Mouse (Mus musculus) CH12.LX (cell line): ENCODE results near the gene Sobp. TPM values are rescaled to one million over a fixed set of nuclear protein-coding genes. Genes with fewer than 3 reads are reported as not detected.

Experiments used
- DNase-seq: peaks from one replicate; pipeline ENCODE4 v3.0.0-alpha.2; 2013; ENCODE audit errors: extremely low read depth
- H3K27ac ChIP-seq: 2 replicates; pipeline ENCODE4 v1.5.1; 2012; ENCODE audit warnings: low read depth, mild to moderate bottlenecking, control low read depth, moderate library complexity; ENCODE audit not compliant: insufficient read depth
- H3K27me3 ChIP-seq: replicated peaks from 2 replicates; pipeline ENCODE3; 2012; ENCODE audit warnings: inconsistent platforms
- H3K36me3 ChIP-seq, 2 experiments: replicated peaks in 1 of 2; 2 replicates each; pipeline versions ENCODE3 to v1.6.1; 2012; ENCODE audit warnings: inconsistent platforms in 1 of 2, low read length in 1 of 2, mild to moderate bottlenecking in 1 of 2, mixed read lengths in 1 of 2, moderate library complexity in 1 of 2; ENCODE audit not compliant: control insufficient read depth in 1 of 2, insufficient read depth in 1 of 2
- H3K4me1 ChIP-seq, 2 experiments: 2 replicates each; pipeline ENCODE4 v1.6.1; 2012; ENCODE audit warnings: inconsistent platforms in 1 of 2, moderate library complexity in 1 of 2; ENCODE audit not compliant: insufficient read depth in 2 of 2, control insufficient read depth in 1 of 2
- H3K4me2 ChIP-seq: 2 replicates; pipeline ENCODE4 v1.6.1; 2012; ENCODE audit warnings: low read depth, mild to moderate bottlenecking, control low read depth; ENCODE audit not compliant: poor library complexity, insufficient read depth, severe bottlenecking
- H3K4me3 ChIP-seq, 3 experiments: fragments of 150-350 bp in 1 of 3; sonication (generic) in 1 of 3; replicated peaks in 1 of 3; 2 replicates each; pipeline versions ENCODE3 to v1.5.1; 2011 to 2012; ENCODE audit warnings: low read depth in 2 of 3, low read length in 2 of 3, mild to moderate bottlenecking in 2 of 3, moderate library complexity in 2 of 3, control low read depth in 1 of 3, improper control_type of control experiment in 1 of 3, inconsistent platforms in 1 of 3, mixed read lengths in 1 of 3; ENCODE audit not compliant: poor library complexity in 1 of 3
- H3K79me2 ChIP-seq: replicated peaks from 2 replicates; pipeline ENCODE4 v1.6.1; 2012; ENCODE audit warnings: mild to moderate bottlenecking, moderate library complexity; ENCODE audit not compliant: control insufficient read depth, poor library complexity, insufficient read depth, severe bottlenecking; ENCODE audit errors: extremely low read depth
- H3K9ac ChIP-seq: 2 replicates; pipeline ENCODE4 v1.6.1; 2012; ENCODE audit warnings: low read depth, mild to moderate bottlenecking, control low read depth, moderate library complexity; ENCODE audit not compliant: insufficient read depth
- H3K9me3 ChIP-seq: replicated peaks from 2 replicates; pipeline ENCODE3; 2012; ENCODE audit warnings: low read length, inconsistent platforms, mixed read lengths
- BHLHE40 ChIP-seq: IDR thresholded peaks from 2 replicates; pipeline ENCODE4 v1.6.1; 2011; ENCODE audit warnings: mild to moderate bottlenecking, low read depth, low read length, improper control_type of control experiment
- CHD2 ChIP-seq: IDR thresholded peaks from 2 replicates; pipeline ENCODE4 v1.6.1; 2011; ENCODE audit warnings: low read length, improper control_type of control experiment
- CTCF ChIP-seq, 2 experiments: IDR thresholded peaks in 1 of 2; conservative IDR thresholded peaks in 1 of 2; 2 replicates each; pipeline ENCODE4 v1.5.1; 2011 to 2012; ENCODE audit warnings: low read depth in 2 of 2, low read length in 2 of 2, improper control_type of control experiment in 1 of 2, inconsistent platforms in 1 of 2, mild to moderate bottlenecking in 1 of 2, moderate library complexity in 1 of 2
- ELF1 ChIP-seq: IDR thresholded peaks from 2 replicates; pipeline ENCODE4 v1.6.1; 2014; ENCODE audit warnings: low read depth, mild to moderate bottlenecking, inconsistent platforms, low read length, improper control_type of control experiment
- JUND ChIP-seq: conservative IDR thresholded peaks from 2 replicates; pipeline ENCODE4 v1.6.1; 2011; ENCODE audit warnings: low read depth, low read length, improper control_type of control experiment
- KAT2A ChIP-seq: IDR thresholded peaks from 2 replicates; pipeline ENCODE4 v1.6.1; 2012; ENCODE audit warnings: low read length, improper control_type of control experiment, inconsistent platforms; ENCODE audit not compliant: insufficient replicate concordance
- MAFK ChIP-seq: IDR thresholded peaks from 2 replicates; pipeline ENCODE4 v1.6.1; 2011; ENCODE audit warnings: low read length, improper control_type of control experiment; ENCODE audit not compliant: insufficient replicate concordance
- MXI1 ChIP-seq: IDR thresholded peaks from 2 replicates; pipeline ENCODE4 v1.6.1; 2011; ENCODE audit warnings: mild to moderate bottlenecking, low read depth, low read length, improper control_type of control experiment
- NRF1 ChIP-seq: IDR thresholded peaks from 2 replicates; pipeline ENCODE4 v1.6.1; 2014; ENCODE audit warnings: low read depth, mild to moderate bottlenecking, inconsistent platforms, low read length, improper control_type of control experiment, moderate library complexity
- RAD21 ChIP-seq: IDR thresholded peaks from 2 replicates; pipeline ENCODE4 v1.6.1; 2011; ENCODE audit warnings: low read depth, mild to moderate bottlenecking, low read length, improper control_type of control experiment, moderate library complexity
- RCOR1 ChIP-seq: conservative IDR thresholded peaks from 2 replicates; pipeline ENCODE4 v1.6.1; 2012; ENCODE audit warnings: low read depth, mild to moderate bottlenecking, inconsistent platforms, low read length, improper control_type of control experiment
- SIN3A ChIP-seq: IDR thresholded peaks from 2 replicates; pipeline ENCODE4 v1.6.1; 2012; ENCODE audit warnings: low read length, improper control_type of control experiment, inconsistent platforms
- TBP ChIP-seq: conservative IDR thresholded peaks from 2 replicates; pipeline ENCODE4 v1.6.1; 2011; ENCODE audit warnings: low read depth, low read length, improper control_type of control experiment
- TCF12 ChIP-seq: IDR thresholded peaks from 2 replicates; pipeline ENCODE4 v1.6.1; 2014; ENCODE audit warnings: low read depth, mild to moderate bottlenecking, inconsistent platforms, low read length, improper control_type of control experiment
- UBTF ChIP-seq: IDR thresholded peaks from 2 replicates; pipeline ENCODE4 v1.6.1; 2012; ENCODE audit warnings: low read depth, mild to moderate bottlenecking, inconsistent platforms, low read length, improper control_type of control experiment, moderate library complexity
- USF1 ChIP-seq: IDR thresholded peaks from 2 replicates; pipeline ENCODE4 v1.6.1; 2014; ENCODE audit warnings: low read depth, mild to moderate bottlenecking, inconsistent platforms, low read length, improper control_type of control experiment
- USF2 ChIP-seq: conservative IDR thresholded peaks from 2 replicates; pipeline ENCODE4 v1.6.1; 2011; ENCODE audit warnings: low read depth, low read length, improper control_type of control experiment
- ZC3H11A ChIP-seq: IDR thresholded peaks from 2 replicates; pipeline ENCODE4 v1.6.1; 2012; ENCODE audit warnings: low read depth, mild to moderate bottlenecking, inconsistent platforms, low read length, improper control_type of control experiment
- ZKSCAN1 ChIP-seq: IDR thresholded peaks from 2 replicates; pipeline ENCODE4 v1.6.1; 2012; ENCODE audit warnings: low read depth, inconsistent platforms, low read length, improper control_type of control experiment, borderline replicate concordance
- ZMIZ1 ChIP-seq: IDR thresholded peaks from 2 replicates; pipeline ENCODE4 v1.6.1; 2012; ENCODE audit warnings: low read depth, mild to moderate bottlenecking, inconsistent platforms, low read length, improper control_type of control experiment
- ZNF384 ChIP-seq: IDR thresholded peaks from 2 replicates; pipeline ENCODE4 v1.6.1; 2012; ENCODE audit warnings: low read depth, low read length, improper control_type of control experiment, inconsistent platforms
- dilution Hi-C: fragments of 300-500 bp; cut with MboI; formaldehyde crosslinking; loops from 2 replicates; pipeline ENCODE4 v1.14.3; 2020; ENCODE audit warnings: low sequenced_read_pairs; ENCODE audit not compliant: extremely low pct_unique_long_range_greater_than_20kb, extremely low pct_ligation_motif_present
- in situ Hi-C: fragments of 300-500 bp; cut with MboI; formaldehyde crosslinking; loops from 3 replicates; pipeline ENCODE4 v1.14.3; 2019; ENCODE audit warnings: low sequenced_read_pairs, low pct_ligation_motif_present, low pct_unique_long_range_greater_than_20kb, mixed read lengths
- polyA plus RNA-seq: library from polyadenylated mRNA; unstranded; fragments of >175 nt; gene quantifications from 2 replicates; pipeline ENCODE4 v1.2.1, GENCODE M21; 2012; ENCODE audit warnings: low read depth; ENCODE audit not compliant: insufficient read length
- total RNA-seq, 2 experiments: library from RNA; depleted of rRNA; stranded (reverse); fragments of 300-350 nt in 1 of 2; fragments of >200 nt in 1 of 2; gene quantifications; 2 replicates each; pipeline ENCODE4 v1.2.3; 2012 to 2014

Sobp gene
- total and polyA plus RNA-seq, 3 experiments, result 0.04 to 0.77 (median 0.08) TPM

DNA sequence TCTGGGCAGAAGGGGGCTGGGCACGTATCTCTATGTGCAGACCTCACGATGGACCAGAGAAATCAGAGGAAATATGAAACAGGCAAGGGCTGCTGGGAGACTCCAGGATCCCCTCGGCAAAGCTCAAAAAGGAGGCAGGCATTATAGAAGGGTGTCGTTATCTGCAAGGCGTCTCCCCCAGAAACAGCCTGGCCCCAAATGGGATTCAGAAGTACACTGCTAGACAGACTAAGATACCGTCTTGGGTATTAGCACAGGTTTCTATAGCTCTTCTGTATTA, 90.3 kb downstream of the Sobp start:
- Histone ChIP-seq H3K4me2 (no peak overlapping the region), H3K9ac (no peak overlapping the region), H3K79me2 (no peaks in the 10 kb centered on the region), H3K4me1 (peaks cover 3 to 8% of the 10 kb centered on the region in 2 experiments; a peak in 2 of 4 replicates), H3K27ac (no peak overlapping the region), H3K4me3 (no peak overlapping the region), H3K36me3 (no peaks in the 10 kb centered on the region), H3K27me3 (no peaks in the 10 kb centered on the region), H3K9me3 (no peaks in the 10 kb centered on the region)
- in situ Hi-C loops (no loop called here), dilution Hi-C loops (no loop called here)
- no peak for DNase-seq
- TF ChIP-seq ZNF384, result no peak

DNA sequence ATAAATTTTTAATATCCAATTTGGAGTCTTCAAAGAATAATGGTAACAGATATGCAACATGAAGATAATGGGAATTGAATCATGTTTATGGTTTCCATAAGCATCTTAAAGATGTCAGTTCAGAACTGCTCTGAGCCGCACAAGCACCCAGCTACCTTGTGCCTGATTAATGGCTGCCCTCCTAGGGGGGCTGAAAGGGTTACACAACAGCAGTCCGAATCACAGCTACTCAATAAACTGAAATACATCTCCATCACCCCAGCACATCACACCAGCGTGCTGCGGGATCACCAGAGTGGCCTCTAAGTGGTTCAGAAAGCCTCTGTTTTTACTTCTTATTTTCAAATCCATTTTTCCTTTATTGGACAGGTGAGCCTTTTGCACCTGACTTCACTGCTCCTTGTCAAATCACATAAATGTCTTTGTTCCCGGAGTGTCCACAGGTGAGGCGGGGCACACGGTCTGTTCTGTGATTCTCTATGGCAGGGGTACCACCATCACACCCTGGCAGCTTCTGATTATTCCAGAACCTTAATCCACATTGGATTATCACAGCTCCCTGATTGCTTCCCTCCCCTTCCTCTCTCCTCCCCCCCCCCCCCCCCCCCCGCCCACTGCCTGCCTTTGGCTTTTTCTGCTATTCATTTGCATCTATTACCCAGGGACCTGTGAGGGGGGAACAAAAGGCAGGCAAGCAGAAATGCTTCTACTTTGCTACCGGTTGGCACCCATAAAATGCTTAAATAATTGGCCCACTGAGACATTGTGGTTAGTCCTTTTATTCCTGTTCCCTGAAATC, 90.8 kb downstream of the Sobp start:
- TF ChIP-seq JUND (no peak), SIN3A (no peak), MXI1 (no peak), ZC3H11A (no peak), MAFK (no peak), ZKSCAN1 (no peak), ZMIZ1 (no peak), UBTF (no peak), CHD2 (no peak)
- dilution Hi-C loops, result no loop called here
- Histone ChIP-seq H3K79me2 (no peaks in the 10 kb centered on the region), H3K9me3 (no peaks in the 10 kb centered on the region), H3K27ac (no peak overlapping the region), H3K27me3 (no peaks in the 10 kb centered on the region), H3K4me2 (no peak overlapping the region), H3K36me3 (no peaks in the 10 kb centered on the region), H3K4me3 (no peak overlapping the region), H3K4me1 (peaks cover 3 to 8% of the 10 kb centered on the region in 2 experiments; a peak in 2 of 4 replicates), H3K9ac (no peak overlapping the region)
- DNase-seq, result peak; percentile 3
- in situ Hi-C loops, result no loop called here

DNA sequence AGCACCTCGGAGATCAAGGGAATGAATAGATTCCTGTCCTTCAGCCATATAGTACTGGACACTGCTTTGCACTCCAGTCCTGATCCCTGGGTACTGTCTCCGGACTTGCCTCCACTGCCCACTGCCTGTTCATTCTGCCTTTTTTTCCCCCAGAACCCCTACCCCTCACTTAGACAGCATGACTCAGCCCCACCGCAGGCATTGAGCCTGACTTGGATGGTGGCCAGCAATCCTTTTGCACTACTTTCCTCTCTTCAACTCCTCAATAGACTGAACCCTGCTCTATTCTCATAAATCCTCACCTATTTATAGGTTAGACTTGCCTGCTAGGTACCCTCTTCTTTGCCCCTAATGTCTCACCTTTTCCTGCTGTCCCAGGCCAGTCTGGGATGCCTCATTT, 93.0 kb downstream of the Sobp start:
- in situ Hi-C loops, result no loop called here
- Histone ChIP-seq H3K4me2 (no peak overlapping the region), H3K27me3 (no peaks in the 10 kb centered on the region), H3K9ac (no peak overlapping the region), H3K36me3 (no peaks in the 10 kb centered on the region), H3K4me3 (no peak overlapping the region), H3K9me3 (no peaks in the 10 kb centered on the region), H3K27ac (no peak overlapping the region), H3K79me2 (no peaks in the 10 kb centered on the region), H3K4me1 (peaks cover 3 to 8% of the 10 kb centered on the region in 2 experiments; a peak in 2 of 4 replicates)
- DNase-seq, result no peak
- dilution Hi-C loops, result no loop called here
- TF ChIP-seq JUND (no peak), TBP (no peak), RCOR1 (no peak), NRF1 (no peak), CTCF (conservative IDR thresholded peaks at IDR 0.05 in 1 of 2, IDR thresholded peaks at IDR 0.05 in 1 of 2; ENCODE audit: low read depth in 2 of 2, low read length in 2 of 2) (no peak), RAD21 (no peak), SIN3A (no peak), KAT2A (no peak), USF2 (no peak), BHLHE40 (no peak), ZMIZ1 (no peak), TCF12 (no peak), USF1 (no peak), ELF1 (no peak), ZNF384 (no peak)
